Mouse (Mus musculus): ENCODE results near the gene Spag16. TPM values are rescaled to one million over a fixed set of nuclear protein-coding genes. Genes with fewer than 3 reads are reported as not detected.

The Spag16 gene
- not detected in 2 replicates for polyA plus RNA-seq (2012; rRNA removed)

DNA sequence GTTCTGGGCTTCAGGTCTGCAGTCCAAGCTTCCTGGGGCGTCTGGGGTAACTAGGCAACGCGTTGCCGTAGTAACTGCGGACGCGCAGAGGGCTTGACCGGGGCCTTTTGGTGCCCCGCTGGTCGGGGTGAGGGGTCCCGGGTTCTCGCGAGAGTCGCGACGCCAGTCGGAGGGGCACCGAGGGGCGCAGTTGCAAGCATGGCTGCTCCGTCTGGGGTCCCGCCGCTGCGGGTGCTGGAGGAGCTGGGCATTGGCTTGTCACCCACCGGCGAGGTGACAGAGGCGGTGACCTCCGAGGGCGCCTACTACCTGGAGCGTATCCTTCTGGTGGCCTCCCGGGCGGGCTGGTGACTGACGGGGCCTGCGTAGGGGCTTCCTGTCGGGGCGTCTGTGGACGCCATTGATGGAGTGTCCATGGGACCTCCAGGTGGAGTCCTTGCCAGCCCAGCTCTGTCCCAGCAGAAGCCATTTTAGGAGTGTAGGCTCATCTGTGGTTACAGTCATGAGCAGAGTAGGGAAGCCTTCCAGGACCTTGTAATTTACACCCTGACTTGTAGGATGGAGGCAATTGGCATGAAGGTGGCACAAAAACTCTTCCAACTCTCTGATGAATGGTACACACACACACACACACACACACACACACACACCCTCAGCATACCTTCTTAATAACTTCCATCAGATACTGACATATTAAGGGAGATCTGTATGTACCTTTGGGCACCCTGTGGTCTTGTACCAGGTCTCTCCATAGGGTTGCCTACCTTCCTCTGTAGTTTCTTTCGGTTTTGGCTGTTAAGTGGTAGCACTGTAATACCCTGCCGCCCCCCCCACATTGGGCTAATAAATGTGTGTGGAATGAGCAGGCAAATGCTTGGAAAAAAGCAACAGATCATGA lies at the start of gene Spag16:
TSS of gene Spag16 (plus strand) at position 165 of the 898 bp plus-strand sequence.
- no peaks in the 10 kb centered on the region for H3K4me1 ChIP-seq (ENCODE audit: control insufficient read depth, insufficient read depth, insufficient read length, low read length)
- H3K27me3 ChIP-seq (ENCODE audit: control insufficient read depth, insufficient read depth, low read length), result no peaks in the 10 kb centered on the region
- no peaks in the 10 kb centered on the region for H3K36me3 ChIP-seq (ENCODE audit: control insufficient read depth, insufficient read depth, low read length)
- TF ChIP-seq CTCF (IDR thresholded peaks at IDR 0.05; ENCODE audit: extremely low read depth, insufficient read length, insufficient replicate concordance, low read depth, low read length), result no peak
- TF ChIP-seq POLR2A (IDR thresholded peaks at IDR 0.05; ENCODE audit: low read depth, low read length), result no peak
- no peak within 1 kb of the TSS for H3K4me3 ChIP-seq (ENCODE audit: low read depth, low read length)
- WGBS, result 16% methylated on average over 38 of the region's 38 CpGs
- H3K27ac ChIP-seq (ENCODE audit: insufficient read depth, low read depth, low read length), result no peak within 1 kb of the TSS

DNA sequence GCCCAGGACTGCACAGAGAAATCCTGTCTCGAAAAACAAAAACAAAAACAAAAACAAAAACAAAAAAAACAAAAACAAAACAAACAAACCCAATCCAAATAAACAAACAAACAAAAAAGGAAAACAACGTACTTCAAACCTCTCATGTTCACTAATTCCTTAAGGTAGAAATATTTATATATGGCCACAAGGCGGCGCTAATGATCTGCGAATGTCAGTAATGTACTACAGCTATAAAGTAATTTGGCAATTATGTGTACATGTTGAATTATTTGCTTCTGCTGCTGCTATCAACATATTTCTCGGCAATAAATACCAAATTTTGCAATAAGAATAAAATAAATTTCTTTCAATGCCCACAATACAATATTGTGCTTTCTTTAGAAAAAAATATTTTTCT lies 41.6 kb upstream of the Spag16 start:
- Histone ChIP-seq H3K4me3 (ENCODE audit: low read depth, low read length) (no peak overlapping the region), H3K27me3 (ENCODE audit: control insufficient read depth, insufficient read depth, low read length) (no peaks in the 10 kb centered on the region), H3K36me3 (ENCODE audit: control insufficient read depth, insufficient read depth, low read length) (no peaks in the 10 kb centered on the region), H3K27ac (ENCODE audit: insufficient read depth, low read depth, low read length) (no peak overlapping the region), H3K4me1 (ENCODE audit: control insufficient read depth, insufficient read depth, insufficient read length, low read length) (no peaks in the 10 kb centered on the region)
- WGBS, result 4% methylated on average over 6 of the region's 6 CpGs
- TF ChIP-seq CTCF (IDR thresholded peaks at IDR 0.05; ENCODE audit: extremely low read depth, insufficient read length, insufficient replicate concordance, low read depth, low read length), result no peak
- TF ChIP-seq POLR2A (IDR thresholded peaks at IDR 0.05; ENCODE audit: low read depth, low read length), result no peak

DNA sequence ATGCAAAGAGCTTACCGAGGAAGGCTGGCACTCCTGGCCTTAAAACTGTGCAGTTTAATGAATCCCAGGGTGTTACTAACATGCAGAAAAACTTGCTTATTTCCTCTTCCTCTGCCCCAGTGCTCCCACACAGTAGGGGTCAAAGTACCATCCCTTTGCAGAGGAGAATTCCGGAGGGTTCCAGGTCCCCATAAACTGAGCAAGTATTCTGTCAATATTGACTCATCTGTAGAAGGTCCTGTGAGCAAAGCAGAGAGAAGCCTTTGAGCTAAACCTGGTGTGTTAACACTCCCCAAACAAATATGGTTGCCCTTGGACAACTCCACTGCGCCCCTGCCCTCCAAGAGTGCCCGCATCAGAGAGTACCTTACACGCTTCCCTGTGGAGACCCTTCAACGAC lies 40.1 kb upstream of the Spag16 start:
- TF ChIP-seq CTCF (IDR thresholded peaks at IDR 0.05; ENCODE audit: extremely low read depth, insufficient read length, insufficient replicate concordance, low read depth, low read length) (no peak), POLR2A (IDR thresholded peaks at IDR 0.05; ENCODE audit: low read depth, low read length) (no peak)
- Histone ChIP-seq H3K4me1 (ENCODE audit: control insufficient read depth, insufficient read depth, insufficient read length, low read length) (0 out of 2 replicates have a peak, but pooled peaks cover 2% of the 10 kb centered on the region), H3K4me3 (ENCODE audit: low read depth, low read length) (no peak overlapping the region), H3K27ac (ENCODE audit: insufficient read depth, low read depth, low read length) (no peak overlapping the region), H3K27me3 (ENCODE audit: control insufficient read depth, insufficient read depth, low read length) (no peaks in the 10 kb centered on the region), H3K36me3 (ENCODE audit: control insufficient read depth, insufficient read depth, low read length) (no peaks in the 10 kb centered on the region)
- WGBS, result 19% methylated on average over 6 of the region's 6 CpGs

DNA sequence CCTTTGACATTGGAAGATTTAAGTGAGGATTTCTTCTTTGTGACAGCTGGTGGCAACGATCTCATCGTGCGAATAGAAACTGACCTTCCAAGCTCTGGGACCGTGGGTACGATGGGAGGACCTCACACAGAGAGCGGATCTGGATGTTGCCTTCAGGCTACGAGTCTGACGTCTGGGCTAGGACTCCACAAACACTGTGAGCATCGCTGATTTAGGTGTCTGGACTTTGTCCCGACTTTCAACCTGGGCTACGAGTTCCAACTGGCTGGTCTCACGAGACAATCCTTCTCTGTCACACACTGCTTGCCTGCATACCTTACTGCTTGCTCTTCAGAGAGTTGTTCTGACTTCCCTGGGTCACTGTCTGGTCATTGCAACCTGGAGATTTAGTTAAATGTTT lies 39.4 kb upstream of the Spag16 start:
- Histone ChIP-seq H3K27ac (ENCODE audit: insufficient read depth, low read depth, low read length) (no peak overlapping the region), H3K36me3 (ENCODE audit: control insufficient read depth, insufficient read depth, low read length) (no peaks in the 10 kb centered on the region), H3K4me1 (ENCODE audit: control insufficient read depth, insufficient read depth, insufficient read length, low read length) (0 out of 2 replicates have a peak, but pooled peaks cover 2% of the 10 kb centered on the region), H3K27me3 (ENCODE audit: control insufficient read depth, insufficient read depth, low read length) (no peaks in the 10 kb centered on the region), H3K4me3 (ENCODE audit: low read depth, low read length) (no peak overlapping the region)
- 54% methylated on average over 12 of the region's 12 CpGs for WGBS
- TF ChIP-seq CTCF (IDR thresholded peaks at IDR 0.05; ENCODE audit: extremely low read depth, insufficient read length, insufficient replicate concordance, low read depth, low read length) (no peak), POLR2A (IDR thresholded peaks at IDR 0.05; ENCODE audit: low read depth, low read length) (no peak)

DNA sequence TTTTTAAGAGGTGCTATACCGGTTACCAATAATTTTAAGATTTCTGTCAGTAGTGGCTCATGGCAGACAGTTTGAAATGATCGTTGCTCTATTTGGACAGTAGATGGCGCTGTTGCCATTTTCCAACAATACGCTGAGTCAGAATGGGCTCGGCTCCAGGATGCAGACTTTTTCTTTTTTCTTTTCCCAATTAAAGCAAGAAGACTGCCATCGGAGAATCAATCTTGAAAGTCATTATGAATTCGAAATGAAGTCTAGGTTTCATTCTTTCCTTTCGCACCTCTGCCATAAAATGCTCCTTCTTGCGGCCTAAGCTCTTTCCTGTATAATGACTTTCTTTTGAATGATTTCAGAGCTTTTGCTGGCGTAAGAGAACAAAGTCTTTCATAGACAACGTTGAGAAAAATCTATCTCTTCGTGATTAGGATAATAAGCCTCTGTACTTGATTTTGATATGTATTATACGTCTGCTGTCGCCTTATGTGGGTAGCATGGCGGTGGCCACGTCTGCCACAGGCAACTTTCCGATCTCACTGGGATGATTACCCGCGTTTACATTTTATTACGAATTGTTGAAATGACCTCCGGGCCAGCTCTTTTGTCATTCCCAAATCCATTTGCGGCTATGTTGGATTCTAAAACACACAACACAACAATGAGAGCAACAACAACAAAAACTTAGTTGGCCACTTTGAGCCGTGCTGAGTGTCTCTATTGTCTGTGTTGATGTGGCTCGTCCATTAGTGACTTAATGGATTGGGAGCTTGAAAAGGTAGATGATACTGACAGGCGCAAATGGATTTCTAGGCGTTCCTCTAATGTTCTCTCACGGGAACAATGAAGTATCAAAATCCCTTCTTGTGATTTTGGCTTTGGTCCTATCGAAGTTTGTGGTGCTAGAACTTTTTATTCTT lies 36.2 kb upstream of the Spag16 start:
- H3K27ac ChIP-seq (ENCODE audit: insufficient read depth, low read depth, low read length), result no peak overlapping the region
- TF ChIP-seq CTCF (IDR thresholded peaks at IDR 0.05; ENCODE audit: extremely low read depth, insufficient read length, insufficient replicate concordance, low read depth, low read length) (no peak), POLR2A (IDR thresholded peaks at IDR 0.05; ENCODE audit: low read depth, low read length) (no peak)
- 0 out of 2 replicates have a peak, but pooled peaks cover 2% of the 10 kb centered on the region for H3K4me1 ChIP-seq (ENCODE audit: control insufficient read depth, insufficient read depth, insufficient read length, low read length)
- H3K36me3 ChIP-seq (ENCODE audit: control insufficient read depth, insufficient read depth, low read length), result no peaks in the 10 kb centered on the region
- 38% methylated on average over 28 of the region's 28 CpGs for WGBS
- no peaks in the 10 kb centered on the region for H3K27me3 ChIP-seq (ENCODE audit: control insufficient read depth, insufficient read depth, low read length)
- no peak overlapping the region for H3K4me3 ChIP-seq (ENCODE audit: low read depth, low read length)

DNA sequence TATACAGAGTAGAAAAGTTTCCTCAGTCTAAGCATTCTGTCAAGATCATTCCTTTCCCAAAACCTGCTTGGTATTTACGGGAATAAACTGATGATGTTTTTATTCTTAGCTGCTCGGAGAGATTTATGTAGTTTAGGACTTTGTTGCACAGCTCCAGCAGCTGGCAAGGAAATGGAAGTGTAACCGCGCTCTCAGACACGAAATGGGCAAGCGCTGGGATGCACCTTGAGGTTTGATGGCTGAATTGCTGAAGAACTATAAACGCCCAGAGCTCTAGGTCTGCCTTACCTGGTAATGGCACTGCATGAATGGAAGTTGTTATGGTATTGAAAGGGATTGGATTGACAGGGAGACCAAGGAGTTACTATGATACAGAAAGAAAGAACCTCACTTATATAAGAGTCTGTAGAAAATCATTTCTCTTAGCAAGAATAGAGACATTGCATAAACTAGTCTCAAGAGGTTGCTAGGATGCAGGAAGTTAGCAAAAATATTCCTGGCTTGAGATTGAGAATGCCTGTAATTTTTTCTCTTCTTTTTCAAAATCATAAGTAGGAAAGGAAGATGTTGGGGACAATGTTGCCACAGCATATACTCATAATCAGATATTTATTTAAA lies 27.7 kb upstream of the Spag16 start:
- Histone ChIP-seq H3K27me3 (ENCODE audit: control insufficient read depth, insufficient read depth, low read length) (no peaks in the 10 kb centered on the region), H3K4me1 (ENCODE audit: control insufficient read depth, insufficient read depth, insufficient read length, low read length) (no peaks in the 10 kb centered on the region), H3K36me3 (ENCODE audit: control insufficient read depth, insufficient read depth, low read length) (no peaks in the 10 kb centered on the region), H3K27ac (ENCODE audit: insufficient read depth, low read depth, low read length) (no peak overlapping the region), H3K4me3 (ENCODE audit: low read depth, low read length) (no peak overlapping the region)
- TF ChIP-seq POLR2A (IDR thresholded peaks at IDR 0.05; ENCODE audit: low read depth, low read length), result no peak
- no peak for TF ChIP-seq CTCF (IDR thresholded peaks at IDR 0.05; ENCODE audit: extremely low read depth, insufficient read length, insufficient replicate concordance, low read depth, low read length)
- WGBS, result 84% methylated on average over 7 of the region's 7 CpGs

All from small intestine, adult 2 months (tissue).